Mouse (Mus musculus) cerebellum, adult 2 months (tissue): ENCODE measurements around the gene Adipoq.

Source experiments
- CTCF ChIP-seq: fragments of 200-500 bp; IDR thresholded peaks from 2 replicates; pipeline ENCODE4 v1.5.1; 2011; ENCODE audit warnings: low read depth, mild to moderate bottlenecking, control low read depth, low read length, moderate library complexity, borderline replicate concordance; ENCODE audit not compliant: insufficient read depth
- POLR2A ChIP-seq: fragments of 200-500 bp; IDR thresholded peaks from 2 replicates; pipeline ENCODE4 v1.6.1; 2011; ENCODE audit warnings: low read length, control low read depth, borderline replicate concordance; ENCODE audit not compliant: insufficient read depth

DNA sequence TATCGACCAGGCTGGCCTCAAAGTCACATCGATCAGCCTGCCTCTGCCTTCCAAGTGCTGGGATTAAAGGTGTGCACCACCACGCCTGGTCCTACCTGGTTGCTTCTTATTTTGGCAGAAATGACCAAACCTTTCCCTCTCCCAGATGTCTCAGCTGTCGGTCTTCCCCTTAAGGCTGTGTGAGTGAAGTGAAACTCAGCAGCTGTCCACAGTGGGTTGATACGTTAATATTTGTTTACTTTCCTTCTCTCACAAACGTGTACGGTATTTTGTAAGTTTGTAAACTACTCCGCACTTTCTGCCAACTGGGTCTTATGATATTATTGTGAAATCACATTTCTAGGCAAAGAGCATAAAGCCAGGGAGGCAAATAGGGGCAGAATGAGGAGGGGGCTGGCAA is 3.1 kb downstream of the Adipoq start:
- TF ChIP-seq POLR2A (no peak), CTCF (no peak)
